Mouse (Mus musculus) cerebellum, adult 2 months (tissue): ENCODE measurements around the gene Foxn2. TPM values are rescaled to one million over a fixed set of nuclear protein-coding genes. Genes with fewer than 3 reads are reported as not detected.

Source experiments
- DNase-seq, 2 experiments: peaks; one replicate each; pipeline ENCODE4 v3.0.0; 2021
- H3K27ac ChIP-seq: fragments of 200-500 bp; 2 replicates; pipeline ENCODE4 v1.5.1; 2012; ENCODE audit warnings: low read length, control low read depth, inconsistent platforms; ENCODE audit not compliant: insufficient read depth
- H3K27me3 ChIP-seq: fragments of 200-500 bp; 2 replicates; pipeline ENCODE4 v1.6.1; 2012; ENCODE audit warnings: inconsistent platforms, mild to moderate bottlenecking, low read length, moderate library complexity; ENCODE audit not compliant: control insufficient read depth, insufficient read depth
- H3K4me1 ChIP-seq: fragments of 200-500 bp; 2 replicates; pipeline ENCODE4 v1.6.1; 2011; ENCODE audit warnings: low read length; ENCODE audit not compliant: control insufficient read depth, insufficient read depth
- H3K4me3 ChIP-seq: fragments of 200-500 bp; replicated peaks from 2 replicates; pipeline ENCODE3; 2011; ENCODE audit warnings: mild to moderate bottlenecking, low read depth, low read length, control low read depth; ENCODE audit not compliant: insufficient read depth
- CTCF ChIP-seq: fragments of 200-500 bp; IDR thresholded peaks from 2 replicates; pipeline ENCODE4 v1.5.1; 2011; ENCODE audit warnings: low read depth, mild to moderate bottlenecking, control low read depth, low read length, moderate library complexity, borderline replicate concordance; ENCODE audit not compliant: insufficient read depth
- POLR2A ChIP-seq: fragments of 200-500 bp; IDR thresholded peaks from 2 replicates; pipeline ENCODE4 v1.6.1; 2011; ENCODE audit warnings: low read length, control low read depth, borderline replicate concordance; ENCODE audit not compliant: insufficient read depth
- WGBS: fragments of 180-500 bp; shearing (Covaris S2); methylation state at CpG from one replicate; pipeline ENCODE4 v1.1.7; 2018; 5-methylcytosine and 5-hydroxymethylcytosine counted together
- polyA plus RNA-seq: library from polyadenylated mRNA; depleted of rRNA; stranded (reverse); fragments of >200 nt; gene quantifications from 2 replicates; pipeline ENCODE4 v1.2.3, GENCODE M21; 2012

Foxn2 gene
- polyA plus RNA-seq, 1 experiment: 20.1 TPM

DNA sequence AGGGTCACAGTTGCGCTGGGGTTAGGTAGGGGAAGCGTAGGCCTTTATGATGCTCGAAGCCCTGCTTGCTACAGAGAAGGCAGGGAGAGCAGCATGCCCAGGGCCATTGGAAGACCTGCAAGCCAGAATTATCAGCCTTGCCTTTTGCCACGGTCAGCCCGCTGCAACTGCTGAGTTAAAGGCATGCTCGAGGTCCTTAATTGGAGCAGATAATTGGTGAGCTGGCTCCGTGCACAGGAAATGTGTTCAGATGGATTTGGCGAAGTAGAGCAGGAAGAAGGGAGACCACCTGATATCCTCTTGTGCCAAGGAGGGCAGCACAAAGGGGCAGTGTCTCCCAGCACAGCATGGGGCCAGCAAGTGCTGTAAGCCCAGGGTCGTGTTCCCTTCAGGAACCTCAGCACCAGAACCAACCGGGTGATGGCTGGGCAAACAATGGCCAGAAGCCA is 64.8 kb downstream of the Foxn2 start:
- TF ChIP-seq POLR2A (peak; percentile 61; the same call in 1 of the 2 replicates), CTCF (no peak)
- 6% methylated on average over 10 of the region's 10 CpGs for WGBS
- H3K27ac ChIP-seq: peak overlapping the region; percentile 96
- peak; percentile 82 to 92 for DNase-seq
- H3K4me3 ChIP-seq: no peak overlapping the region
- peaks cover 36% of the 10 kb centered on the region for H3K4me1 ChIP-seq
- no peaks in the 10 kb centered on the region for H3K27me3 ChIP-seq

DNA sequence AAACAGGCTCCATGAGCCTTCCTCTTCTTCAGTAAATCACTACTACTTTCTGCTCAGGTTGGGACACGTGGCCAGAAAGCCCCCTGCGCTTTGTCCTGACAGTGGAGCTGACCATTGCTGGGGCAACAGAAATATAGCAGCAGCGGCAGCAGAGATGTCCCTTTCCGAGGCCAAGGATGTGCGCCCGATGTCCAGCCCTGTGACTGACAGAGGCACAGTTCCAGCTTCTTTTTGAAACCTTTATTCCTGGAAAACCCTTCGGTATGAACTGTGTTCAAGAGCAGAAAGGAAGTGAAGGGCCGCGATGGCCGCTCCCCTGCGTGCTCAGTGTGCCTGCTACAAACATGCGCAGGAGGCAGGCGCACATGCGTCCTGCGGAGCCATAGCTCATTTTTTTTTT is 65.4 kb downstream of the Foxn2 start:
- H3K4me3 ChIP-seq: no peak overlapping the region
- 12% methylated on average over 15 of the region's 15 CpGs for WGBS
- DNase-seq: peak in 1 of 2 experiments; percentile 51
- H3K27ac ChIP-seq: peak overlapping the region; percentile 96
- H3K27me3 ChIP-seq: no peaks in the 10 kb centered on the region
- peaks cover 36% of the 10 kb centered on the region for H3K4me1 ChIP-seq
- TF ChIP-seq CTCF (no peak), POLR2A (no peak)

DNA sequence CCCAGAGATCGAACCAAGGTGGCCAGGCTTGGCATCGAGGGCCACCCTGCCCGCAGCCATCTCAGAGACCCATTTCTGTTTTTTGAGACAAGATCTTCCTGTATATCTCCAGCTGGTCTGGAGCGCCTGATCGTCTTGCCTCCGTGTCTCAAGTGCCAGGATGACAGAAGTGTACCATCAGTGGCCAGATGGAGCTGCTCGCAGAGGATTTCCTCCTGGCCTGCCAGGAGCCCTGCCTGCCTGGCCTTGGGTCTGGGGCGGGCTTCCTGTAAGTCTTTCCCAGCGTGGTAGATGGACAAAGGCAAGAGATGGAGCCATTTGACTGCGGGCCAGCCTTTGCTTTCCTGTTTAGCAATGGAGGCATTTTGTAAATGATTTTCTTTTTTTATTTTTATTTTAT is 66.9 kb downstream of the Foxn2 start:
- peak; percentile 93 to 97 for DNase-seq
- H3K4me3 ChIP-seq: no peak overlapping the region
- no peak for TF ChIP-seq CTCF
- TF ChIP-seq POLR2A: no peak
- H3K27ac ChIP-seq: peak overlapping the region; percentile 65
- no peaks in the 10 kb centered on the region for H3K27me3 ChIP-seq
- WGBS: 4% methylated on average over 10 of the region's 10 CpGs
- peaks cover 36% of the 10 kb centered on the region for H3K4me1 ChIP-seq

DNA sequence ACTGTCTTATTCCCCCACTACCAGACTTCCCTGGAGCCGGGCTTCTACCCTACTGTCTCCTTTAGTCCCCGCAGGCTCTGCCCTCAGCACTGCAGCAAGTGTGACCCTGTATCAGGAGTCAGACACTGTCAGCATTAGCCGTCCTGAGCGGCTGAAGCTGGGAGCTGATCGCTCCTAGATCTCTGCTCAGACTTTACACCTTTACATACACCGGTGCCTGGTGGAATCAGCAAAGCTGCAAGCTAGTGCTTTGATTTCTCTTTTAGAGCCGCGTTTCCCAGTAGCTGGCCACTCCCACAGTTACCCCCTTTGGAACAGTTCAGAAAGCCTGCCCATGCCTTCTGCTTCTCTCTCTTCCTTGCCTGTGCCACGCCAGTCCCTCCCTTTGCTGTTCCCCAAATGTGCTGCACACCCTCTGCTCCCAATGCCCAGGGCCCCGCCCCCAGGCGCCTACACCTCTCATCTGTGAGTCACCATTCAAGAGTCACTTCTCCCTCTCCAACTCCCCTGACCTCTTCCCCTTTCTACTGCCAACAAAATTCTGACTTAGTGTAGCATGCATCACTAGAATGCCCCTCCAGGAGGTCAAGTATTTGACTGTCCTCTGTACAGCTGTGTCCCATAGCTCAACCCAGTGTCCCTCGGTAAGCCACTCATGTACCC is 68.5 kb downstream of the Foxn2 start:
- Histone ChIP-seq H3K27ac (peak overlapping the region; percentile 95), H3K4me3 (peak overlapping the region; percentile 34), H3K4me1 (peaks cover 35% of the 10 kb centered on the region), H3K27me3 (no peaks in the 10 kb centered on the region)
- WGBS: 10% methylated on average over 12 of the region's 12 CpGs
- peak; percentile 68 to 79 for DNase-seq
- TF ChIP-seq CTCF (no peak), POLR2A (peak; percentile 28; the same call in 1 of the 2 replicates)

DNA sequence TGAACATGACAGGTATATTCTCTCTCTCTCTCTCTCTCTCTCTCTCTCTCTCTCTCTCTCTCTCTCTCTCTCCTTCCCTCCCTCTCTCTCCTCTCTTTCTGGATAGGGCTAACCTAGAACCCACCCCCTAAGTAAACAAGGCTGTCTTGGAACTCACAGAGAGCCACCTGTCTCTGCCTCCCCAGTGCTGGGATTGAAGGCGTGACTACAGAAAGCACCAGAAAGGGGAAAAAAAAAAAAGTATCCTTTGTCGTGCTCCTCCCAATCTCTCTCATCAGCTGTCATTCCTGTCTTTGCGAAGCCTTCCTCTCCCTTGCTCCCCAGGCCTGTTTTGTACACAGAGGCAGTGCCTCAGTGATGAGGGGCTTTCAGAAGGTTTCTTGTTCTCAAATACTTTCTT is 69.5 kb downstream of the Foxn2 start:
- Histone ChIP-seq H3K27me3 (no peaks in the 10 kb centered on the region), H3K4me1 (peaks cover 27% of the 10 kb centered on the region), H3K27ac (no peak overlapping the region), H3K4me3 (no peak overlapping the region)
- no peak for DNase-seq
- WGBS: 78% methylated on average over 3 of the region's 3 CpGs
- TF ChIP-seq POLR2A: no peak
- no peak for TF ChIP-seq CTCF

DNA sequence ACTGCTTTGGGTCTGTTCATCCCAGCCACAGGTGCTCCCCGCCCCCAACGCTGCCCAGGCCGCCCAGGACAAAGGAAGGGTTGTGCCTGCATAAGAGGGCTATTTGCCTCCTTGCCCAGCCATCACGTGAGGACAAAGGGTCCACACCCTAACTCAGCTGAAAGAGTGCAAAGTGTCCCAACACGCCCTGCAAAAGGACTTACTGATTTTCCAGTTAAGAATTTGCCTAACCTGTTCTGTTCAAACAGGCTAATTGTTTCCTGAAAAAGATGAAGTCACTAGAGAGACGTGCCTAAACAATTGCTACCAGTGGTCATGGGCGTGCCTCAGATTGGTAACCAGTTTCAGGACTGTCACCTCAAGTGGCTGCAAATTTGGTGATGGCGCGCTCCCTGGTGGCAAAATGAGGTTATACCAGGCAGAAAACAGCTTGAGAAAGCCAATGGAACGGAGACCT is 70.6 kb downstream of the Foxn2 start:
- no peak overlapping the region for H3K27ac ChIP-seq
- H3K27me3 ChIP-seq: no peaks in the 10 kb centered on the region
- DNase-seq: peak; percentile 80 to 90
- WGBS: 33% methylated on average over 10 of the region's 10 CpGs
- TF ChIP-seq CTCF (peak; percentile 93), POLR2A (no peak)
- no peak overlapping the region for H3K4me3 ChIP-seq
- peaks cover 16% of the 10 kb centered on the region for H3K4me1 ChIP-seq

DNA sequence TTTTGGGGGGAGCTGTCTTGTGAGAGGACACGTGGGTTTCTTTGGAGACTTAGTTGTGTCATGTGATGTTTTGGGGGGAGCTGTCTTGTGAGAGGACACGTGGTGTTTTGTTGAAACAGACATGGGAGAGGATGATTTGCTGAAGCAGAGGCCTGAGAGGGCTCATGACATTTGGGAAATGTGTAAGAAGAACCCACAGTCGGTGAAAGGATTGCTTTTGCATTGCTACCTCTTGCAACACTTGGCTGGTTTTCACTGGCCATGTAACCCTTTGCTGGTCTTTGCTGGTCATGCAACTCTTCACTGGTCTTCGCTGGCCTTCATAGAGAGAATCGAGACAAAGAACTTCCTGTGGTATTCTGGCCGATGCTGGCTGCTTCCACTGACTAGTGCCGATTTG is 76.0 kb downstream of the Foxn2 start:
- no peak for TF ChIP-seq POLR2A
- TF ChIP-seq CTCF: no peak
- Histone ChIP-seq H3K4me3 (no peak overlapping the region), H3K27me3 (no peaks in the 10 kb centered on the region), H3K4me1 (no peaks in the 10 kb centered on the region), H3K27ac (no peak overlapping the region)
- DNase-seq: no peak
- WGBS: 72% methylated on average over 7 of the region's 7 CpGs

DNA sequence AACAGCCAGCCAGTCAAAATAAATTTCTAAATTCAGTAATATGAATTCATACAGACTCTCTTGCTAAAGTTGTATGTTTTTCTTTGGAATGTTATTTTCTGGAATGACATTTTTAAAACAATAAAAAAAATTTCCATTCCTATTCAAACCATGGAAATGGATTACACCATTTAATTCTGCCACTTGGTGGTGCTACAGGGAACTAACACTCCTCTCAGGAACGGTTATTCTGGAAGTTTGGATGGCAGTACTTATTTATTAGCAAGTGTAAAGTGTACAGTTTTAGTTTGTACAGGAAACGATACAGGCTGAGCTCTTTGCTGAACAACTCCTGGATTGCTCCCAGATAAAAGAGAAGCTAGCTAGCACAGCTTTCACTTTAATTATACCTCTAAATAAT is 87.3 kb downstream of the Foxn2 start:
- TF ChIP-seq CTCF (no peak; the same call in 1 of the 2 replicates), POLR2A (no peak)
- 11% methylated on average over 2 of the region's 2 CpGs for WGBS
- DNase-seq: peak in 1 of 2 experiments; percentile 44

More for the DNA sequence above, 87.3 kb downstream of the Foxn2 start:
- Histone ChIP-seq H3K27ac (no peak overlapping the region), H3K4me3 (no peak overlapping the region), H3K27me3 (no peaks in the 10 kb centered on the region), H3K4me1 (peaks cover 5% of the 10 kb centered on the region; the same call in 1 of the 2 replicates)
